Mouse (Mus musculus) lung, embryonic 14.5 days (tissue): ENCODE measurements around the gene Cfap61. TPM values are rescaled to one million over a fixed set of nuclear protein-coding genes. Genes with fewer than 3 reads are reported as not detected.

Source experiments
- ATAC-seq: fragments of 200-750 bp; cut with Nextera tagmentation; 2 replicates; pipeline ENCODE4 v1.8.0; 2017; ENCODE audit warnings: mild to moderate bottlenecking, moderate TSS enrichment, moderate library complexity; ENCODE audit not compliant: insufficient read depth
- DNase-seq: peaks from one replicate; pipeline ENCODE4 v3.0.0-alpha.2; 2015
- H3K27ac ChIP-seq: fragments of 300-500 bp; sonication (generic); 2 replicates; pipeline ENCODE4 v1.5.1; 2014; ENCODE audit warnings: low read depth, mild to moderate bottlenecking, moderate library complexity
- H3K27me3 ChIP-seq: fragments of 300-500 bp; sonication (generic); 2 replicates; pipeline ENCODE4 v1.6.1; 2014; ENCODE audit warnings: low read length, control low read depth; ENCODE audit not compliant: insufficient read depth
- H3K36me3 ChIP-seq: fragments of 300-500 bp; sonication (generic); 2 replicates; pipeline ENCODE4 v1.6.1; 2014; ENCODE audit warnings: control low read depth; ENCODE audit not compliant: insufficient read depth
- H3K4me1 ChIP-seq: fragments of 300-500 bp; sonication (generic); 2 replicates; pipeline ENCODE4 v1.6.1; 2014; ENCODE audit warnings: antibody characterized with exemption, control low read depth; ENCODE audit not compliant: insufficient read depth
- H3K4me2 ChIP-seq: fragments of 300-500 bp; sonication (generic); 2 replicates; pipeline ENCODE4 v1.6.1; 2014; ENCODE audit warnings: mild to moderate bottlenecking
- H3K4me3 ChIP-seq: fragments of 300-500 bp; sonication (generic); 2 replicates; pipeline ENCODE4 v1.5.1; 2014; ENCODE audit warnings: low read depth, low read length
- H3K9ac ChIP-seq: fragments of 300-500 bp; sonication (generic); 2 replicates; pipeline ENCODE4 v1.6.1; 2014
- H3K9me3 ChIP-seq: fragments of 300-500 bp; sonication (generic); 2 replicates; pipeline ENCODE4 v1.6.1; 2016; ENCODE audit warnings: low read depth, low read length, control low read depth
- CTCF ChIP-seq: IDR thresholded peaks from 2 replicates; pipeline ENCODE4 v1.5.1; 2016; ENCODE audit warnings: antibody characterized with exemption, low read depth
- WGBS: fragments of 180-500 bp; shearing (Covaris S2); extraction: QIAGEN DNeasy Blood & Tissue Kit; methylation state at CpG from one replicate; pipeline ENCODE4 v1.1.7; 2014; 5-methylcytosine and 5-hydroxymethylcytosine counted together
- polyA plus RNA-seq: library from polyadenylated mRNA; unstranded; fragments of >200 nt; fragmentation: Nextera tagmentation; extraction: Ambion mirVana; gene quantifications from 2 replicates; pipeline ENCODE4 v1.2.1, GENCODE M21; 2014

The Cfap61 gene
- polyA plus RNA-seq, 1 experiment from 2014 or later, result not detected

- ATAC-seq, result no peak
- 2% methylated on average over 74 of the region's 75 CpGs for WGBS
Measured at GRCm38 (mm10) chr2:146223176-146223905, 288.8 kb downstream of the Cfap61 start.

DNA sequence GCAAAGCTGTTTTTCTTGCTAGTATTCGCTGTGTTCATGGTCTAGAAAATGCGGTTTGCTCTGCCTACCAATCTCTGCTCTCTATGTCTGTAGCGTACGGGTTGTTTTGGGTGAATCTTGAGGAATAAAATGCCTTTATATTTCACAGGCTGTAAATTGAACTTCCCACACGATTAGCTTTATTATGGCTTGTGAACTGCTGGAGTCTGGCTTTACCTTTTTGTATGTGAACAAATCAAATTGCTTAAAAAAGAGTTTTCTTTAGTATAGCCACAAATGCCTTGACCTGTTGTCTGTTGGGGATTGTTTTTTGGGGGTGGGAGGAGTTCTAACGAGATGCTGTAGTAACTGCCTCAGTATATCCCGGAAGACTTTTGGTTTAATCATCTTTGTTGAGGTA is 289.6 kb downstream of the Cfap61 start:
- Histone ChIP-seq H3K9me3 (no peaks in the 10 kb centered on the region), H3K27ac (no peak overlapping the region), H3K4me2 (no peak overlapping the region), H3K36me3 (no peaks in the 10 kb centered on the region), H3K9ac (no peak overlapping the region), H3K4me3 (no peak overlapping the region), H3K4me1 (0 out of 2 replicates have a peak, but pooled peaks cover 4% of the 10 kb centered on the region), H3K27me3 (peaks cover 82% of the 10 kb centered on the region)
- TF ChIP-seq CTCF, result no peak
- DNase-seq (no peak), ATAC-seq (no peak)
- WGBS, result 14% methylated on average over 7 of the region's 7 CpGs

More at GRCm38 (mm10) chr2:146223176-146223905, 288.8 kb downstream of the Cfap61 start:
- H3K27ac ChIP-seq, result no peak overlapping the region
- H3K4me1 ChIP-seq, result 0 out of 2 replicates have a peak, but pooled peaks cover 4% of the 10 kb centered on the region
- no peaks in the 10 kb centered on the region for H3K36me3 ChIP-seq
- DNase-seq, result peak; percentile 42
- H3K9ac ChIP-seq, result peak overlapping the region; percentile 20; the same call in 1 of the 2 replicates
- H3K27me3 ChIP-seq, result peaks cover 90% of the 10 kb centered on the region
- H3K4me3 ChIP-seq, result peak overlapping the region; percentile 48
- no peaks in the 10 kb centered on the region for H3K9me3 ChIP-seq
- no peak for TF ChIP-seq CTCF
- H3K4me2 ChIP-seq, result peak overlapping the region; percentile 92

DNA sequence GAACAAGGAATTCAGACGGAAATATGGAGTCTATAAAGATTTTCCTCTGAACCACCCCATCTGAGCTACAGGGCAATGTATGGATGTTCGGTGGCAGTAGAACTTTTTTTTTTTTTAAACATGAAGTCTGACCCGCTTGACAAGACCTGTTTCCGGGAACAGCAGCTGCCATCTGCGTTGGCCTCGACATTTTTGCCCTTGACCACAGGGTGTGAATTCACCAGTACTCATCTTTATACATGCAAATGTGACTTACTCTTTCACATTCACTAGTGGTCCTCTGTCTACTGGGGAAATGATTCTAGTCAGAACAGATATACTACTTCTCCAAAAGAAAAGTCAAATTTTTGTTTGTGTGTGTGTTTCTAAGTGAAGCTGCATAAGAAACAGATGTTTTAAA is 291.2 kb downstream of the Cfap61 start:
- TF ChIP-seq CTCF, result no peak
- H3K4me2 ChIP-seq, result no peak overlapping the region
- H3K4me1 ChIP-seq, result 0 out of 2 replicates have a peak, but pooled peaks cover 4% of the 10 kb centered on the region
- H3K9me3 ChIP-seq, result no peaks in the 10 kb centered on the region
- H3K36me3 ChIP-seq, result no peaks in the 10 kb centered on the region
- DNase-seq, result no peak
- no peak for ATAC-seq
- no peak overlapping the region for H3K9ac ChIP-seq
- 17% methylated on average over 6 of the region's 6 CpGs for WGBS
- no peak overlapping the region for H3K4me3 ChIP-seq
- no peak overlapping the region for H3K27ac ChIP-seq
- H3K27me3 ChIP-seq, result peaks cover 68% of the 10 kb centered on the region

GRCm38 (mm10) chr2:146226484-146226883 is 291.9 kb downstream of the Cfap61 start:
- Histone ChIP-seq H3K9me3 (no peaks in the 10 kb centered on the region), H3K4me1 (0 out of 2 replicates have a peak, but pooled peaks cover 2% of the 10 kb centered on the region), H3K4me3 (no peak overlapping the region), H3K4me2 (no peak overlapping the region), H3K27me3 (peaks cover 61% of the 10 kb centered on the region), H3K36me3 (no peaks in the 10 kb centered on the region), H3K27ac (no peak overlapping the region), H3K9ac (no peak overlapping the region)
- WGBS, result 5% methylated on average over 9 of the region's 9 CpGs
- peak; percentile 91 for DNase-seq
- peak; percentile 58; the same call in 1 of the 2 replicates for ATAC-seq
- no peak for TF ChIP-seq CTCF

DNA sequence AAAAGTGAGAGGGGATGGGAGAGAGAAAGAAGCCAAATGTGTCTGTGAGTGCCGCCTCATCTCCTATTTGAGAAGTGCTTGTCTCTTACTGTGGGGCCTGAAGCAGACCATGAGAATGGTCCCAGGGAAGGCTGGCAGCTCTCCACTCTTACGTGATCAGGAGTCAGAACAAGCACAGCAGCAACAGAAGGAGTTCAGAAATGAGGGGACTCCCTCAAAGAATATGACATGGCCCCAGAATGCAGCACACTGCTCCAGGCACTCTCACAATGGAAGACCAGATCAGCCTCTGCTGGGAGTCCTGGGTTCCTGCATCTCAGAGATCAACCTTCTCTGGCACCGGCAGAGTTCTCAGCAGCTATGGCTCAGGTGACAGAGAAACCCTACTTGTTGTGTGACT is 293.1 kb downstream of the Cfap61 start:
- H3K4me2 ChIP-seq, result no peak overlapping the region
- H3K36me3 ChIP-seq, result no peaks in the 10 kb centered on the region
- H3K4me1 ChIP-seq, result no peaks in the 10 kb centered on the region
- 49% methylated on average over 3 of the region's 3 CpGs for WGBS
- ATAC-seq (no peak), DNase-seq (no peak)
- TF ChIP-seq CTCF, result no peak
- peaks cover 51% of the 10 kb centered on the region for H3K27me3 ChIP-seq
- H3K9me3 ChIP-seq, result no peaks in the 10 kb centered on the region
- no peak overlapping the region for H3K4me3 ChIP-seq
- H3K9ac ChIP-seq, result no peak overlapping the region
- no peak overlapping the region for H3K27ac ChIP-seq

GRCm38 (mm10) chr2:146228435-146228834 is 293.9 kb downstream of the Cfap61 start:
- Histone ChIP-seq H3K9me3 (no peaks in the 10 kb centered on the region), H3K36me3 (no peaks in the 10 kb centered on the region), H3K4me2 (no peak overlapping the region), H3K27ac (no peak overlapping the region), H3K4me1 (no peaks in the 10 kb centered on the region), H3K9ac (no peak overlapping the region), H3K27me3 (peaks cover 43% of the 10 kb centered on the region), H3K4me3 (no peak overlapping the region)
- WGBS, result 67% methylated on average over 2 of the region's 2 CpGs
- no peak for TF ChIP-seq CTCF
- ATAC-seq (no peak), DNase-seq (no peak)

DNA sequence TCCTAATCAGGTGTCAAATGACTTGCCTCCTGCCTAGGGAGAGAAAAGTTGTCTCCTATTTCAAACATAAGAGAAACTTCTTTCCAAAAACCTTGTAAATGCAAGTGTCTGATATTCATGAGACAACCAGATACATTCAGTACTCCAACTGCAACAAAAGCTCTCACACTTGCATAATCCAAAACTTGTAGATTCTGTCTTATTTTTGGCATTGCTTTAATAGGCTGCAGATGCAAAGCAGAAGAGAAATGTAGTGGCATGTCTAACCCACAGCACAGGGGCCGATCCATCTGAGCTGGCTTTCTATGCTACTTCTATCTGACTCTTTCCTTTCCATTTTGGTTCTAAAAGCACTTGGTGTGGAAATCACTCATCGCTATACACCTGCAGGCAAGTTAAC is 296.9 kb downstream of the Cfap61 start:
- no peak for TF ChIP-seq CTCF
- Histone ChIP-seq H3K9ac (no peak overlapping the region), H3K4me2 (no peak overlapping the region), H3K4me1 (no peaks in the 10 kb centered on the region), H3K4me3 (no peak overlapping the region), H3K36me3 (no peaks in the 10 kb centered on the region), H3K9me3 (no peaks in the 10 kb centered on the region), H3K27me3 (peaks cover 13% of the 10 kb centered on the region), H3K27ac (no peak overlapping the region)
- 85% methylated on average over 2 of the region's 2 CpGs for WGBS
- DNase-seq, result no peak
- ATAC-seq, result no peak
